Mouse (Mus musculus): Measurements from ENCODE around the gene Gm28051. TPM values are rescaled to one million over a fixed set of nuclear protein-coding genes. Genes with fewer than 3 reads are reported as not detected.
A peak's percentile ranks its signal among the peaks of the same experiment; 100 is the strongest.

Gene Gm28051
- polyA plus RNA-seq, 1 experiment from 2014 or later, result not detected

GRCm38 (mm10) chr12:102696635-102697354, 60.8 kb downstream of the Gm28051 start:
- no peaks in the 10 kb centered on the region for H3K27me3 ChIP-seq (replicated peaks)
- peaks cover 34% of the 10 kb centered on the region for H3K4me1 ChIP-seq
- no peak for ATAC-seq (ENCODE audit: extremely low read depth, insufficient number of reproducible peaks, low FRiP score, low TSS enrichment)
- no peak overlapping the region for H3K4me3 ChIP-seq
- H3K9ac ChIP-seq, result 0 out of 2 replicates have a peak overlapping the region, but pooled peaks have one; percentile 10
- H3K27ac ChIP-seq (replicated peaks), result no peak overlapping the region
- no peaks in the 10 kb centered on the region for H3K9me3 ChIP-seq
- H3K4me2 ChIP-seq, result no peak overlapping the region
- no peaks in the 10 kb centered on the region for H3K36me3 ChIP-seq
- 79% methylated on average over 14 of the region's 14 CpGs for WGBS

GRCm38 (mm10) chr12:102695369-102696239, 62.0 kb downstream of the Gm28051 start:
- Histone ChIP-seq H3K36me3 (no peaks in the 10 kb centered on the region), H3K9ac (0 out of 2 replicates have a peak overlapping the region, but pooled peaks have one; percentile 24), H3K27ac (replicated peaks) (no peak overlapping the region), H3K9me3 (no peaks in the 10 kb centered on the region), H3K4me2 (no peak overlapping the region), H3K4me3 (no peak overlapping the region), H3K4me1 (peaks cover 34% of the 10 kb centered on the region), H3K27me3 (replicated peaks) (no peaks in the 10 kb centered on the region)
- no peak for ATAC-seq (ENCODE audit: extremely low read depth, insufficient number of reproducible peaks, low FRiP score, low TSS enrichment)
- WGBS, result 70% methylated on average over 18 of the region's 18 CpGs

GRCm38 (mm10) chr12:102691761-102692160, 65.8 kb downstream of the Gm28051 start:
- no peak overlapping the region for H3K4me2 ChIP-seq
- no peaks in the 10 kb centered on the region for H3K36me3 ChIP-seq
- peaks cover 17% of the 10 kb centered on the region for H3K4me1 ChIP-seq
- no peak overlapping the region for H3K4me3 ChIP-seq
- peaks cover 5% of the 10 kb centered on the region; the same call in 1 of the 2 replicates for H3K9me3 ChIP-seq
- H3K9ac ChIP-seq, result no peak overlapping the region
- no peaks in the 10 kb centered on the region for H3K27me3 ChIP-seq (replicated peaks)
- no peak for ATAC-seq (ENCODE audit: extremely low read depth, insufficient number of reproducible peaks, low FRiP score, low TSS enrichment)
- WGBS, result 70% methylated on average over 7 of the region's 7 CpGs
- no peak overlapping the region for H3K27ac ChIP-seq (replicated peaks)

- Histone ChIP-seq H3K27me3 (replicated peaks) (no peaks in the 10 kb centered on the region), H3K9me3 (peaks cover 5% of the 10 kb centered on the region; the same call in 1 of the 2 replicates), H3K4me1 (peaks cover 11% of the 10 kb centered on the region), H3K27ac (replicated peaks) (no peak overlapping the region), H3K36me3 (no peaks in the 10 kb centered on the region), H3K4me2 (no peak overlapping the region), H3K9ac (no peak overlapping the region), H3K4me3 (no peak overlapping the region)
- 76% methylated on average over 11 of the region's 11 CpGs for WGBS
- ATAC-seq (ENCODE audit: extremely low read depth, insufficient number of reproducible peaks, low FRiP score, low TSS enrichment), result no peak
Observed at GRCm38 (mm10) chr12:102691180-102691579, 66.4 kb downstream of the Gm28051 start.

- no peak overlapping the region for H3K4me2 ChIP-seq
- ATAC-seq (ENCODE audit: extremely low read depth, insufficient number of reproducible peaks, low FRiP score, low TSS enrichment), result no peak
- 74% methylated on average over 15 of the region's 15 CpGs for WGBS
- no peaks in the 10 kb centered on the region for H3K27me3 ChIP-seq (replicated peaks)
- H3K36me3 ChIP-seq, result no peaks in the 10 kb centered on the region
- H3K9me3 ChIP-seq, result peaks cover 5% of the 10 kb centered on the region; the same call in 1 of the 2 replicates
- peaks cover 16% of the 10 kb centered on the region for H3K4me1 ChIP-seq
- no peak overlapping the region for H3K9ac ChIP-seq
- no peak overlapping the region for H3K4me3 ChIP-seq
- H3K27ac ChIP-seq (replicated peaks), result no peak overlapping the region
Observed at GRCm38 (mm10) chr12:102689773-102690563, 67.6 kb downstream of the Gm28051 start.

- Histone ChIP-seq H3K9me3 (peaks cover 5% of the 10 kb centered on the region; the same call in 1 of the 2 replicates), H3K36me3 (no peaks in the 10 kb centered on the region), H3K4me3 (no peak overlapping the region), H3K4me1 (peaks cover 39% of the 10 kb centered on the region), H3K27me3 (replicated peaks) (no peaks in the 10 kb centered on the region), H3K27ac (replicated peaks) (no peak overlapping the region), H3K4me2 (no peak overlapping the region), H3K9ac (no peak overlapping the region)
- WGBS, result 79% methylated on average over 5 of the region's 5 CpGs
- ATAC-seq (ENCODE audit: extremely low read depth, insufficient number of reproducible peaks, low FRiP score, low TSS enrichment), result no peak
Observed at GRCm38 (mm10) chr12:102686321-102686720, 71.2 kb downstream of the Gm28051 start.

- H3K4me2 ChIP-seq, result no peak overlapping the region
Observed at GRCm38 (mm10) chr12:102685523-102685931, 72.0 kb downstream of the Gm28051 start.

GRCm38 (mm10) chr12:102684720-102685386, 72.7 kb downstream of the Gm28051 start:
- Histone ChIP-seq H3K36me3 (no peaks in the 10 kb centered on the region), H3K9ac (no peak overlapping the region), H3K27me3 (replicated peaks) (no peaks in the 10 kb centered on the region), H3K4me1 (peaks cover 43% of the 10 kb centered on the region), H3K4me2 (no peak overlapping the region), H3K9me3 (peaks cover 5% of the 10 kb centered on the region; the same call in 1 of the 2 replicates), H3K4me3 (no peak overlapping the region), H3K27ac (replicated peaks) (peak overlapping the region; percentile 34; the same call in 1 of the 2 replicates)
- no peak for ATAC-seq (ENCODE audit: extremely low read depth, insufficient number of reproducible peaks, low FRiP score, low TSS enrichment)
- WGBS, result 56% methylated on average over 3 of the region's 3 CpGs

More at GRCm38 (mm10) chr12:102685523-102685931, 72.0 kb downstream of the Gm28051 start:
- H3K27ac ChIP-seq (replicated peaks), result peak overlapping the region; percentile 34; the same call in 1 of the 2 replicates
- H3K9me3 ChIP-seq, result peaks cover 5% of the 10 kb centered on the region; the same call in 1 of the 2 replicates
- H3K36me3 ChIP-seq, result no peaks in the 10 kb centered on the region
- no peaks in the 10 kb centered on the region for H3K27me3 ChIP-seq (replicated peaks)
- ATAC-seq (ENCODE audit: extremely low read depth, insufficient number of reproducible peaks, low FRiP score, low TSS enrichment), result no peak
- 43% methylated on average over 9 of the region's 9 CpGs for WGBS
- H3K9ac ChIP-seq, result no peak overlapping the region
- H3K4me3 ChIP-seq, result no peak overlapping the region
- H3K4me1 ChIP-seq, result peaks cover 45% of the 10 kb centered on the region

- Histone ChIP-seq H3K27me3 (replicated peaks) (no peaks in the 10 kb centered on the region), H3K9me3 (peaks cover 5% of the 10 kb centered on the region; the same call in 1 of the 2 replicates), H3K4me3 (no peak overlapping the region), H3K4me1 (peaks cover 43% of the 10 kb centered on the region), H3K4me2 (no peak overlapping the region), H3K27ac (replicated peaks) (no peak overlapping the region), H3K36me3 (no peaks in the 10 kb centered on the region), H3K9ac (no peak overlapping the region)
- WGBS, result 82% methylated on average over 5 of the region's 5 CpGs
- ATAC-seq (ENCODE audit: extremely low read depth, insufficient number of reproducible peaks, low FRiP score, low TSS enrichment), result no peak
Observed at GRCm38 (mm10) chr12:102683979-102684378, 73.6 kb downstream of the Gm28051 start.

- Histone ChIP-seq H3K9ac (no peak overlapping the region), H3K27me3 (replicated peaks) (no peaks in the 10 kb centered on the region), H3K27ac (replicated peaks) (no peak overlapping the region), H3K36me3 (no peaks in the 10 kb centered on the region), H3K4me2 (no peak overlapping the region), H3K9me3 (peaks cover 5% of the 10 kb centered on the region; the same call in 1 of the 2 replicates), H3K4me3 (no peak overlapping the region), H3K4me1 (peaks cover 47% of the 10 kb centered on the region)
- WGBS, result 80% methylated on average over 6 of the region's 6 CpGs
- no peak for ATAC-seq (ENCODE audit: extremely low read depth, insufficient number of reproducible peaks, low FRiP score, low TSS enrichment)
Observed at GRCm38 (mm10) chr12:102683438-102683837, 74.1 kb downstream of the Gm28051 start.
